Mouse (Mus musculus) forebrain, embryonic 16.5 days (tissue): ENCODE data around the gene Prf1. TPM values are rescaled to one million over a fixed set of nuclear protein-coding genes. Genes with fewer than 3 reads are reported as not detected.

ENCODE experiments used
- ATAC-seq: fragments of 200-750 bp; cut with Nextera tagmentation; 2 replicates; pipeline ENCODE4 v1.8.0; 2017; ENCODE audit warnings: mild to moderate bottlenecking, moderate library complexity
- H3K27ac ChIP-seq: fragments of 300-500 bp; sonication (generic); 2 replicates; pipeline ENCODE4 v1.5.1; 2014; ENCODE audit warnings: low read length, control low read depth
- H3K27me3 ChIP-seq: fragments of 300-500 bp; sonication (generic); replicated peaks from 2 replicates; pipeline ENCODE4 v1.6.1; 2014; ENCODE audit warnings: low read length; ENCODE audit not compliant: control insufficient read depth, insufficient read depth
- H3K36me3 ChIP-seq: fragments of 300-500 bp; sonication (generic); 2 replicates; pipeline ENCODE4 v1.6.1; 2014; ENCODE audit not compliant: control insufficient read depth, insufficient read depth
- H3K4me1 ChIP-seq: fragments of 300-500 bp; sonication (generic); replicated peaks from 2 replicates; pipeline ENCODE4 v1.6.1; 2014; ENCODE audit warnings: low read length; ENCODE audit not compliant: control insufficient read depth, insufficient read depth
- H3K4me2 ChIP-seq: fragments of 300-500 bp; sonication (generic); 2 replicates; pipeline ENCODE4 v1.6.1; 2014; ENCODE audit warnings: mild to moderate bottlenecking, low read length, control low read depth
- H3K4me3 ChIP-seq: fragments of 300-500 bp; sonication (generic); replicated peaks from 2 replicates; pipeline ENCODE4 v1.5.1; 2014; ENCODE audit warnings: mild to moderate bottlenecking, low read length, control low read depth
- H3K9ac ChIP-seq: fragments of 300-500 bp; sonication (generic); replicated peaks from 2 replicates; pipeline ENCODE4 v1.6.1; 2014; ENCODE audit warnings: low read depth, low read length, control low read depth
- H3K9me3 ChIP-seq: fragments of 300-500 bp; sonication (generic); 2 replicates; pipeline ENCODE4 v1.6.1; 2016; ENCODE audit warnings: low read length; ENCODE audit not compliant: control insufficient read depth
- WGBS: fragments of 180-500 bp; shearing (Covaris S2); extraction: QIAGEN DNeasy Blood & Tissue Kit; methylation state at CpG from one replicate; pipeline ENCODE4 v1.1.7; 2014; 5-methylcytosine and 5-hydroxymethylcytosine counted together
- polyA plus RNA-seq: library from polyadenylated mRNA; unstranded; fragments of >200 nt; fragmentation: Nextera tagmentation; extraction: Ambion mirVana; gene quantifications from 2 replicates; pipeline ENCODE4 v1.2.1, GENCODE M21; 2015

Prf1 gene
- polyA plus RNA-seq, 1 experiment from 2014 or later, result not detected

GRCm38 (mm10) chr10:61300996-61301395 is 3.4 kb downstream of the Prf1 start:
- Histone ChIP-seq H3K27me3 (no peaks in the 10 kb centered on the region), H3K9ac (no peak overlapping the region), H3K4me1 (no peaks in the 10 kb centered on the region), H3K27ac (no peak overlapping the region), H3K4me3 (no peak overlapping the region), H3K9me3 (no peaks in the 10 kb centered on the region), H3K4me2 (no peak overlapping the region), H3K36me3 (no peaks in the 10 kb centered on the region)
- no peak for ATAC-seq
- WGBS, result 85% methylated on average over 3 of the region's 3 CpGs

- H3K36me3 ChIP-seq, result no peaks in the 10 kb centered on the region
- WGBS, result 55% methylated on average over 6 of the region's 6 CpGs
- ATAC-seq, result no peak
These were observed 6.4 kb downstream of the Prf1 start for GRCm38 (mm10) chr10:61304046-61304445.

GRCm38 (mm10) chr10:61305928-61306590 is 8.4 kb downstream of the Prf1 start:
- no peak overlapping the region for H3K27ac ChIP-seq
- no peak overlapping the region for H3K4me3 ChIP-seq
- H3K36me3 ChIP-seq, result no peaks in the 10 kb centered on the region
- no peak overlapping the region for H3K9ac ChIP-seq
- no peak overlapping the region for H3K4me2 ChIP-seq
- H3K9me3 ChIP-seq, result no peaks in the 10 kb centered on the region
- H3K27me3 ChIP-seq, result no peaks in the 10 kb centered on the region
- H3K4me1 ChIP-seq, result no peaks in the 10 kb centered on the region
- no peak for ATAC-seq
- 83% methylated on average over 13 of the region's 13 CpGs for WGBS

More at GRCm38 (mm10) chr10:61304046-61304445, 6.4 kb downstream of the Prf1 start:
- Histone ChIP-seq H3K9me3 (no peaks in the 10 kb centered on the region), H3K9ac (no peak overlapping the region), H3K4me1 (no peaks in the 10 kb centered on the region), H3K4me3 (no peak overlapping the region), H3K27me3 (no peaks in the 10 kb centered on the region), H3K27ac (no peak overlapping the region), H3K4me2 (no peak overlapping the region)

- Histone ChIP-seq H3K9me3 (no peaks in the 10 kb centered on the region), H3K36me3 (no peaks in the 10 kb centered on the region), H3K4me1 (no peaks in the 10 kb centered on the region), H3K27ac (no peak overlapping the region), H3K4me3 (no peak overlapping the region), H3K9ac (no peak overlapping the region), H3K27me3 (no peaks in the 10 kb centered on the region), H3K4me2 (no peak overlapping the region)
- ATAC-seq, result no peak
- 71% methylated on average over 12 of the region's 12 CpGs for WGBS
These were observed 11.2 kb downstream of the Prf1 start for GRCm38 (mm10) chr10:61308706-61309320.

- Histone ChIP-seq H3K4me1 (no peaks in the 10 kb centered on the region), H3K9ac (no peak overlapping the region), H3K36me3 (no peaks in the 10 kb centered on the region), H3K9me3 (no peaks in the 10 kb centered on the region), H3K27ac (no peak overlapping the region), H3K27me3 (no peaks in the 10 kb centered on the region), H3K4me3 (no peak overlapping the region), H3K4me2 (no peak overlapping the region)
- WGBS, result 82% methylated on average over 6 of the region's 6 CpGs
- no peak for ATAC-seq
These were observed 14.5 kb downstream of the Prf1 start for GRCm38 (mm10) chr10:61312159-61312558.

GRCm38 (mm10) chr10:61312754-61313153 is 15.1 kb downstream of the Prf1 start:
- Histone ChIP-seq H3K36me3 (no peaks in the 10 kb centered on the region), H3K27me3 (no peaks in the 10 kb centered on the region), H3K27ac (no peak overlapping the region), H3K4me2 (no peak overlapping the region), H3K4me3 (no peak overlapping the region), H3K4me1 (no peaks in the 10 kb centered on the region), H3K9me3 (no peaks in the 10 kb centered on the region), H3K9ac (no peak overlapping the region)
- WGBS, result 84% methylated on average over 7 of the region's 7 CpGs
- ATAC-seq, result no peak

GRCm38 (mm10) chr10:61313750-61314149 is 16.1 kb downstream of the Prf1 start:
- H3K27ac ChIP-seq, result no peak overlapping the region
- 75% methylated on average over 7 of the region's 7 CpGs for WGBS
- no peak overlapping the region for H3K4me2 ChIP-seq
- H3K9ac ChIP-seq, result no peak overlapping the region
- ATAC-seq, result no peak
- H3K4me3 ChIP-seq, result no peak overlapping the region
- no peaks in the 10 kb centered on the region for H3K36me3 ChIP-seq
- no peaks in the 10 kb centered on the region for H3K4me1 ChIP-seq
- no peaks in the 10 kb centered on the region for H3K27me3 ChIP-seq
- no peaks in the 10 kb centered on the region for H3K9me3 ChIP-seq

- H3K4me1 ChIP-seq, result no peaks in the 10 kb centered on the region
These were observed 17.8 kb downstream of the Prf1 start for GRCm38 (mm10) chr10:61315324-61315880.

GRCm38 (mm10) chr10:61318527-61318926 is 20.9 kb downstream of the Prf1 start:
- Histone ChIP-seq H3K9ac (no peak overlapping the region), H3K36me3 (no peaks in the 10 kb centered on the region), H3K27me3 (no peaks in the 10 kb centered on the region), H3K4me1 (no peaks in the 10 kb centered on the region), H3K4me3 (no peak overlapping the region), H3K4me2 (no peak overlapping the region), H3K27ac (no peak overlapping the region), H3K9me3 (no peaks in the 10 kb centered on the region)
- no peak for ATAC-seq
- WGBS, result 87% methylated on average over 3 of the region's 3 CpGs

More at GRCm38 (mm10) chr10:61315324-61315880, 17.8 kb downstream of the Prf1 start:
- WGBS, result 12% methylated on average over 9 of the region's 9 CpGs
- no peak overlapping the region for H3K9ac ChIP-seq
- H3K4me3 ChIP-seq, result no peak overlapping the region
- H3K9me3 ChIP-seq, result no peaks in the 10 kb centered on the region
- H3K36me3 ChIP-seq, result no peaks in the 10 kb centered on the region
- no peak overlapping the region for H3K27ac ChIP-seq
- no peaks in the 10 kb centered on the region for H3K27me3 ChIP-seq
- H3K4me2 ChIP-seq, result no peak overlapping the region
- ATAC-seq, result no peak
